Mouse (Mus musculus): ENCODE results near the gene Mus81.

DNA sequence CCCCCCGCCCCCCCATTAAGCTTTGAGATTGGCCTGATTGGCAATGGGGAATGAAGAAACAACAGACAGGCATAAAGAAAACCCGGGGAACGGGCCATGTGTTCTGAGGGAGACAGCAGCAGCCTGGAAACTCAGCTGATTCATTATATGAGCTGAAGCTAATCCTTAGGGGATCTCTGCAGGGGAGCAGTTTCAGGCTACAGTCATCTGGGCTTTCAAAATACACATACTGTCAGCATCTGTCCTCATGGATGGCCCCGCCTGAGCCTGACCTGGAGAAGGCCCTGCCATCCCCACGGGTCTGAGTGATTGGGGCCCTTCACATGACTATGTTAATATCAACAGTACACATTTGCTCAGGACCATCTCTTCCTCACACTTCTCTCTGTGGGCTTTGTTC lies 16.4 kb downstream of the Mus81 start:
- no peak for TF ChIP-seq CTCF (IDR thresholded peaks at IDR 0.05; ENCODE audit: low read depth)
- TF ChIP-seq EP300 (optimal IDR thresholded peaks at IDR 0.05) = no peak
